Mouse (Mus musculus): ENCODE results near the gene Prss44. TPM values are rescaled to one million over a fixed set of nuclear protein-coding genes. Genes with fewer than 3 reads are reported as not detected.

The Prss44 gene
- polyA plus RNA-seq (2017; shearing (Covaris generic)), result 1 to 10 TPM in 1 of 2 experiments, under 1 TPM in 1; 0.34 to 2.1 TPM

DNA sequence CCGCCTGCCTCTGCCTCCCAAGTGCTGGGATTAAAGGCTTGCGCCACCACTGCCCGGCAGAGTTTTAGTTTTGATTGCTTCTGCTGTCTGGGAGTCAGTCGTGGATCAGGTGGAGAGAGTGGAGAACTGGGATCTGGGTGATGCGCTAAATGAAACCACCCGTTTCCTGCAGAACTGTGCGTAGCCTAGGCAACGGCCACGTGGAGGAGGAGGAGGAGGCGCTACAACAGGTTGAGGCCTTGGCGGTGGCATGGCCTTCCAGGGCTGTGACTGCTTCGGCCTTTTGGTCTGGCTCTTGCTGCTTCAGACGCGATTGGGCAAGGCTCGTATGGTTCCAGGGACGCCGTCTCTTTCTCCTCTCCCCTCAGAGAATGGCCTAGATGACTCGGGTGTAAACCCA is at the start of gene Prss44:
TSS of gene Prss44 (plus strand) at position 206 of the 400 bp plus-strand sequence.

GRCm38 (mm10) chr9:110797866-110798265 is 15.9 kb upstream of the Prss44 start, which contains the start of gene Prss42:
TSS of gene Prss42 (plus strand) at chr9:110798166.

GRCm38 (mm10) chr9:110826390-110826789 is 12.6 kb downstream of the Prss44 start, which contains the start of gene Prss43:
TSS of gene Prss43 (plus strand) at chr9:110826690.

DNA sequence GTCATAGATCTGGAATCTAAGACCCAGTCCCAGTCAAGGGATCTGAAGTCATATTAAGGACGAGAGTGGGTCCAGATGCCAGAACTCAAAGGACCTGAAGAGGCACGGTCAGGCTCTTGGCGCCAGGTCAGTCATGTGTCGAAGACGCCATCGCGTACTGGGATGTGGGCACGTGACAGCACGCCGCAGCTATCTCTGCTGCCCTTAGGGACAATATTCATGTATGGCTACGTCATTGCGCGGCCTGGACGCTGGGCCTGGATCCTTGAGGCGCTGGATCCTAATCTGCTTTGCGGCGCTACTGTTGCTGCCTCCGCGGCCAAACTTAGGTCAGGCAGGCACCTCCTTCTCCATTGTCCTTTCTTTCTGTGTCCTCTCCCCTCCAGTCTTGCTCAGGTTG is 20.6 kb downstream of the Prss44 start, which contains the start of gene Prss45:
TSS of gene Prss45 (plus strand) at position 178 of the 400 bp plus-strand sequence.

GRCm38 (mm10) chr9:110844206-110844605 is 30.4 kb downstream of the Prss44 start, which contains the start of gene Prss46:
TSS of gene Prss46 (plus strand) at chr9:110844506.

GRCm38 (mm10) chr9:110857781-110858472 is 44.1 kb downstream of the Prss44 start, which contains the start of gene Prss50:
TSS of gene Prss50 (plus strand) at chr9:110857967.

Other genes starting within 250 kb of the Prss44 start
- gene Nradd, start 189.5 kb upstream of the Prss44 start, polyA plus RNA-seq (2017; shearing (Covaris generic)), result 1 to 10 TPM; 3.2 to 6.3 TPM
- 10 to 100 TPM; 56.2 to 73.8 TPM for gene Nbeal2, start 159.8 kb upstream of the Prss44 start, polyA plus RNA-seq (2017; shearing (Covaris generic))
- gene Ccdc12, start 157.5 kb upstream of the Prss44 start, polyA plus RNA-seq (2017; shearing (Covaris generic)), result 100 to 1,000 TPM; 254 to 258 TPM
- not detected for gene Myl3, start 72.1 kb upstream of the Prss44 start, polyA plus RNA-seq (2017; shearing (Covaris generic))
- gene Pth1r, start 66.8 kb upstream of the Prss44 start, polyA plus RNA-seq (2017; shearing (Covaris generic)), result under 1 TPM; 0.07 to 0.29 TPM
- gene Prss42, start 15.8 kb upstream of the Prss44 start, polyA plus RNA-seq (2017; shearing (Covaris generic)), result not detected
- 1 to 10 TPM in 1 of 2 experiments, under 1 TPM in 1; 0.18 to 1.1 TPM for gene Prss43, start 12.7 kb downstream of the Prss44 start, polyA plus RNA-seq (2017; shearing (Covaris generic))
- gene Prss45, start 20.6 kb downstream of the Prss44 start, polyA plus RNA-seq (2017; shearing (Covaris generic)), result under 1 TPM in 1 of 2 experiments, not detected in 1; 0.86 TPM
- not detected for gene Prss46, start 30.5 kb downstream of the Prss44 start, polyA plus RNA-seq (2017; shearing (Covaris generic))
- 1 to 10 TPM in 1 of 2 experiments, not detected in 1; 4.2 TPM for gene Prss50, start 44.0 kb downstream of the Prss44 start, polyA plus RNA-seq (2017; shearing (Covaris generic))
- gene Als2cl, start 65.9 kb downstream of the Prss44 start, polyA plus RNA-seq (2017; shearing (Covaris generic)), result 10 to 100 TPM; 26.1 to 71.3 TPM
- 10 to 100 TPM in 1 of 2 experiments, 1 to 10 TPM in 1; 6.9 to 19.3 TPM for gene Tmie, start 66.1 kb downstream of the Prss44 start, polyA plus RNA-seq (2017; shearing (Covaris generic))
- under 1 TPM in 1 of 2 experiments, not detected in 1; 0.81 TPM for gene Fam240a, start 102.9 kb downstream of the Prss44 start, polyA plus RNA-seq (2017; shearing (Covaris generic))
- gene Tdgf1, start 132.2 kb downstream of the Prss44 start, polyA plus RNA-seq (2017; shearing (Covaris generic)), result 1 to 10 TPM in 1 of 2 experiments, under 1 TPM in 1; 0.45 to 4.4 TPM
- gene Lrrc2, start 137.6 kb downstream of the Prss44 start, polyA plus RNA-seq (2017; shearing (Covaris generic)), result under 1 TPM; 0.17 to 0.19 TPM
- gene Rtp3, start 176.6 kb downstream of the Prss44 start, polyA plus RNA-seq (2017; shearing (Covaris generic)), result not detected
- under 1 TPM in 1 of 2 experiments, not detected in 1; 0.65 TPM for gene Ltf, start 205.3 kb downstream of the Prss44 start, polyA plus RNA-seq (2017; shearing (Covaris generic))
- 10 to 100 TPM; 17.8 to 21.3 TPM for gene Ccrl2, start 243.5 kb downstream of the Prss44 start, polyA plus RNA-seq (2017; shearing (Covaris generic))